Mouse (Mus musculus): Measurements from ENCODE around the gene 8030411F24Rik. TPM values are rescaled to one million over a fixed set of nuclear protein-coding genes. Genes with fewer than 3 reads are reported as not detected.
"Not testable (repeated sequence)": the region's sequence is repeated elsewhere in the genome, so short reads cannot be mapped to it uniquely, and the experiment has no call there.

Gene 8030411F24Rik
- polyA plus RNA-seq (2016; fragmentation: Nextera tagmentation; extraction: Ambion mirVana) = not detected in 2 replicates

DNA sequence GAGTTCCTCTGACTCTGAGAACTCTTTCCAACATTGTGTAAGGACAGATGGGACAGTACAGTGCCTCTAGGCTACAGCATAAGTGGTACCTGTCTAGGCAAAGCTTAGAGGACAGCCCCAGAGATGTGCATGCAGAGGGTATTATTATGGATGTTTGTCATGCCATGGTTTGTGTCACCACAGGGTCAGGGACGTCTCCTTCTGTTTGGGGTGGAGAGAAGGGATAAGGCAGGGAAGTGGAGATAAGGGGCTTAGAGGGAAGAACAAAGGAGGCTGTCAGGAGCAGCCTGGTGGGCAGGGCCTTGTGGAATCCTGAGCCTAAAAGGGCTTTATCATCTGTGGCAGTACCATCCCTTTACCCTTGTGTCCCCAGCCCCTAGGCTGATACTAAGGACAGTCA is at the start of gene 8030411F24Rik:
TSS of gene 8030411F24Rik (plus strand) at position 301 of the 400 bp plus-strand sequence.
- Histone ChIP-seq H3K4me1 (no peaks in the 10 kb centered on the region), H3K27me3 (replicated peaks; ENCODE audit: low read depth, poor library complexity, severe bottlenecking) (no peaks in the 10 kb centered on the region), H3K27ac (replicated peaks) (no peak within 1 kb of the TSS), H3K4me3 (no peak within 1 kb of the TSS), H3K36me3 (replicated peaks) (no peaks in the 10 kb centered on the region), H3K9me3 (no peaks in the 10 kb centered on the region)
- 6% methylated on average over 1 of the region's 1 CpGs for WGBS
- no peak for DNase-seq (ENCODE audit: low spot score)

DNA sequence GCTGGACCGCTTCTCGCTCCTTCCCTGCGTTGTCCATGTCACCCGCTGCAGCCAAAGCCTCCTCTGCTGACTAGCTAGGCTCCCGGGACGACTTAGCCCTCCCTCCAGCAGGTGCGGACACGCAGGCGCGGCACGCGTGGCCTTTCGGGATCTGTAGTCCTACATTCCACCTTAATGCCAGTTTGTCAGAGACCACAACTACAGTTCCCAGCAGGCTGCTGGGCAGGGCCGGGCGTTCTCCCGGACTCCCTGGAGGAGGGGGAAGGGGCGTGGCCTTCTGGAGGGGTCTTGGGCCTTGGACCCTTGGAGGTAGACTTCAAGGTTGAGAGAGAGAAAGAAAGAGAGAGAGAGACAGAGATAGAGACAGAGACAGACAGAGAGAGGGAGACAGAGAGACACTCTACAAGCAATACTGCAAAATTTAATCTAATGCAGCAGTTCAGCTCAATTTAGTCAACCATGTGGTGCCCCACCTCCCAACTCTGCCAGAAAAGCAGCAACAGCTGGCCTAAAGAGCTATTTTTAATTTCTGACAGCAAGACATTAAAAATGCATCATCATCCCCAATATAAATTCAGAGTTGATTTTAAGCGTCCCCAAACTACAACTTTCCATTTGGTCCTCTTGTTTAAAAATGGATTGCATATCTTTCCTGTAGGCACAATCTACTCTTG is 49.3 kb upstream of the 8030411F24Rik start, which contains the start of gene Napb:
TSS of gene Napb (minus strand) at position 141 of the 674 bp plus-strand sequence.
- peaks cover 10% of the 10 kb centered on the region; the same call in 1 of the 2 replicates for H3K9me3 ChIP-seq
- no peaks in the 10 kb centered on the region for H3K36me3 ChIP-seq (replicated peaks)
- whole genome bisulfite sequencing = 4% methylated on average over 18 of the region's 18 CpGs
- H3K4me1 ChIP-seq = peaks cover 12% of the 10 kb centered on the region
- peak within 1 kb of the TSS; percentile 85 for H3K4me3 ChIP-seq
- DNase-seq (ENCODE audit: low spot score) = peak; percentile 95
- H3K27ac ChIP-seq (replicated peaks) = peak within 1 kb of the TSS; percentile 86
- no peaks in the 10 kb centered on the region for H3K27me3 ChIP-seq (replicated peaks; ENCODE audit: low read depth, poor library complexity, severe bottlenecking)

DNA sequence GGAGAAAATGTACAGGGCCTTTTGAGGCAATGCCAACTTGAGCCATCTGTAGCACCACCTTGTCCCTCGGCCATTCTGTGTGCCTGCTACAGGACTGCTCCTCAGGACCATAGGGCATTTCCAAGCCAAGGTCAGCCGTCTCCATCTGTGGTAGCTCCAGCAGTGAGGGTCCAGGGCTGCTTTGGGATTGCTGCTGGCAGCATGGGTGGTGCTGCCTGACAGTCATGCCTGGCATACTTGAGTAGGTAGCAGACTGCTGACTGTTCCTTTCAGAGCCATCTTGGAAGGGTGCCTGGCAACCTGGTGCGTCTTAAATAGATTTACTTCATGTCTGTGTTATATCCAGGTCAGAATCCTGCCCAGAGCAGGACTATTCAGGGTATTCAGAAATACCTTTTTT is 38.8 kb upstream of the 8030411F24Rik start:
- no peak overlapping the region for H3K27ac ChIP-seq (replicated peaks)
- no peaks in the 10 kb centered on the region for H3K4me1 ChIP-seq
- H3K9me3 ChIP-seq = no peaks in the 10 kb centered on the region
- DNase-seq (ENCODE audit: low spot score) = no peak
- WGBS = 79% methylated on average over 3 of the region's 3 CpGs
- no peaks in the 10 kb centered on the region for H3K36me3 ChIP-seq (replicated peaks)
- no peak overlapping the region for H3K4me3 ChIP-seq
- no peaks in the 10 kb centered on the region for H3K27me3 ChIP-seq (replicated peaks; ENCODE audit: low read depth, poor library complexity, severe bottlenecking)

DNA sequence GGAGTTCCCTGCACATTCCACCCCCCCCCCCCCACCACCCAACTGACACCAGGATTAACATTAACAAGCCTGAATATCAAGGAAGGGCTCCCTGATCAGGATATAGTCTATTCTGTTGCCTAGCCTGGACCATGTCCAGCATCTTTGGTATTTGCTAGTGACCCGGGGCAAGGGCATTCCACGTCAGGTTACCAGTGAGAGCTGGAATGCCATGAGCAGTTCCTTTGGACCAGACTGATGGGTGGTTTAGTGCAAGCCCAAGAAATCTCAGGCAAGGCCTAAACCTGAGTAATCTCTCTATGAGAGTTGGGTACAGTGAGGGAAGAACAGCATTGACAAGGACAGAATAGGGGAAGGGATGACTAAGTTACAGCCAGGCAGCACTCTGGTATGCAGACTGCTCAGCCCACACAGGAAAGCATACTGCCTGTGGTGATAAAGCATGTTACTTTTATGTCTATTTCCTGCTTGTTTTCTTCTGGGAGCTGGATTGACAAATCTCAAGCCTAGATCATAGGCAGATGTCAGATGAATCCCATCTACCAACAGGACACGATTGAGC is 37.9 kb upstream of the 8030411F24Rik start:
- no peak overlapping the region for H3K4me3 ChIP-seq
- no peaks in the 10 kb centered on the region for H3K36me3 ChIP-seq (replicated peaks)
- no peaks in the 10 kb centered on the region for H3K9me3 ChIP-seq
- WGBS = 78% methylated on average over 3 of the region's 3 CpGs
- no peaks in the 10 kb centered on the region for H3K4me1 ChIP-seq
- H3K27ac ChIP-seq (replicated peaks) = no peak overlapping the region
- DNase-seq (ENCODE audit: low spot score) = no peak
- no peaks in the 10 kb centered on the region for H3K27me3 ChIP-seq (replicated peaks; ENCODE audit: low read depth, poor library complexity, severe bottlenecking)

DNA sequence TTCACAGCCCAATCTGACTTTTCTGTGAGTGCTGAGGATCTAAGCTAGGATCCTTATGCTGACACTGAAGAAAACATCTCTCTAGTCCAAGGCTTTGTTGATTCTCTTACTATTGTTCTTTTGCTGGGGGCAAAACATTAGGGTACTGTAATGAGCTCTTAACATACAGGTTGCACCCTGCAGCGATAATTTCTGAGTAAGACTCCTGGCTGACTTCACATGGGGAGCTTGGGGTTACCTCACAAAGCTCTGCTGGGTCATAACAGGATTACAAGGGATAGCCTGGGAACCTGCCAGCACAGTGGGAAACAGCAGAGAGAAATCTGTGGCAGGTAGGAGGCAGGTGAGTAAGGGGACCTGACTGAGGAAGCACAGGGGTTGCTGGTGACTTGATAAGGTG is 31.8 kb upstream of the 8030411F24Rik start, which contains the start of gene Cstl1:
TSS of gene Cstl1 (plus strand) at position 301 of the 400 bp plus-strand sequence.
- DNase-seq (ENCODE audit: low spot score) = no peak
- Histone ChIP-seq H3K4me1 (no peaks in the 10 kb centered on the region), H3K27me3 (replicated peaks; ENCODE audit: low read depth, poor library complexity, severe bottlenecking) (no peaks in the 10 kb centered on the region), H3K9me3 (no peaks in the 10 kb centered on the region), H3K36me3 (replicated peaks) (no peaks in the 10 kb centered on the region), H3K4me3 (no peak within 1 kb of the TSS), H3K27ac (replicated peaks) (no peak within 1 kb of the TSS)
- WGBS = 83% methylated on average over 1 of the region's 1 CpGs

DNA sequence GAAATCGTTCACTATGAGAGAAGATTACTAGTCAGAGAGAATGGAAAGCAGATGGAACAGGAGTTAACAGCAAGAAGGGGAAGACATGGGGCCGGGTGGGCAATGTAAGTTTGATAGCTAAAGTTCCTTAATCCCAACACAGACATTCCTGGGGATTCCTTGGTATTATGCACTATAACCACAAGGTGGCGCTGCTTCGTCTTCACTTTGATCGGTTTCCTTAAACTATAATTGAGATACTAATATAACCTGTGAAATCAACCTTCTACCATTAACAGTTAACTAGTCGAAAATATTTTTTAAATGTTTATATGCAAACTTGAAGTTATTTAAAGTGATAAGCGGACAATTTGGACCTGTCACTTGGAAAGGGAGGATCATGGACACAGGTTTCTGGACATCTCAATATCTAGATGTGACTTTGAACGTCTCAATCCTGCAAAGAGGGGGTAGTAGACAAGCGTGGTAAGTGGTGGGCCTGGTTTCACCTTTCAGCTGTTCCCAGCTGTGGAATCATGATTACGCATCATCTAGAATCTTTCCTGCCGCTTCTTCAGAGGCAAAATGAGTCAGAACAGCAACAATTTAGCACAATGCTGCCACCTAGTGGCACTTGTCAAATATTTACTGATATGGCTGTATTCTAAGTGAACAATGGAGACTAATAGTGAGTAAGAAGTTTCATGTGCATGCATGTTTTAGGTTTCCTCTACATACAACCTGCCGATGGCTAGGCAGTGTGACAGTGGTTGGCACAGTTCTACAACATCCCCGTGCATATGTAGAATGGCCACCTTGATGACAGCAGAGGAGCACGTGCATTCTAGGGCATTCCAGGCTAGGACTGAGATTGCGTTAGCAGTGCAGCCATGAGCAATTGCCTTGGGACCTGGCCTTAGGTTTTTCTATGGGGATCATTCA is 29.7 kb upstream of the 8030411F24Rik start:
- peak; percentile 67 for DNase-seq (ENCODE audit: low spot score)
- Histone ChIP-seq H3K27me3 (replicated peaks; ENCODE audit: low read depth, poor library complexity, severe bottlenecking) (no peaks in the 10 kb centered on the region), H3K9me3 (no peaks in the 10 kb centered on the region), H3K4me3 (peak overlapping the region; percentile 46), H3K27ac (replicated peaks) (no peak overlapping the region), H3K36me3 (replicated peaks) (no peaks in the 10 kb centered on the region), H3K4me1 (no peaks in the 10 kb centered on the region)
- WGBS = 18% methylated on average over 15 of the region's 15 CpGs

DNA sequence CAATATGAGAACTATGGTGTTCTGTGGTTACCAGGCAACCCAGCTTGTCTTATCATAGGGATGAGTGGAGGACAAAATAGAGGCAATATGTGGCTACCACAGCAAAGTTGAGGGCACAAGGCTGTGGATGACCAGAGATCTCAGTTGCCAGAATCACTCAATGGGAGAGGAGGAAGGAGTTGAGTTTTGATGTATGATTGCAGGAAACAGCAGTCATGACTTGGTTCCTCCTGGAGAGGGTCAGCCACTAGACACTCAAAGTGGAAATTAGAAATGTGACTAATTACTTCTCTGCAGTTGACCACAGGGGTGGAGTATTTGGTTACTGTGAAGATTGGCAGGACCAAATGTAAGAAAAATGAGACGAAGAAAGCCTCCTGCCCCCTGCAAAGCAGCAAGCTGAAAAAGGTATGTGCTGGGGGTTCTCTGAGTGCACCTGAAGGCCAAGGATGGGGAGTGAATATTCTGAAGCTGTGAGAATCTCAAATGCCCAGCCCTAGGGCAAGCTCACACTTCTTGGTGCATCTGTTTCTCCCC is 27.4 kb upstream of the 8030411F24Rik start:
- 74% methylated on average over 1 of the region's 1 CpGs for WGBS
- Histone ChIP-seq H3K27me3 (replicated peaks; ENCODE audit: low read depth, poor library complexity, severe bottlenecking) (no peaks in the 10 kb centered on the region), H3K9me3 (no peaks in the 10 kb centered on the region), H3K36me3 (replicated peaks) (no peaks in the 10 kb centered on the region), H3K27ac (replicated peaks) (no peak overlapping the region), H3K4me3 (no peak overlapping the region), H3K4me1 (no peaks in the 10 kb centered on the region)
- DNase-seq (ENCODE audit: low spot score) = no peak

DNA sequence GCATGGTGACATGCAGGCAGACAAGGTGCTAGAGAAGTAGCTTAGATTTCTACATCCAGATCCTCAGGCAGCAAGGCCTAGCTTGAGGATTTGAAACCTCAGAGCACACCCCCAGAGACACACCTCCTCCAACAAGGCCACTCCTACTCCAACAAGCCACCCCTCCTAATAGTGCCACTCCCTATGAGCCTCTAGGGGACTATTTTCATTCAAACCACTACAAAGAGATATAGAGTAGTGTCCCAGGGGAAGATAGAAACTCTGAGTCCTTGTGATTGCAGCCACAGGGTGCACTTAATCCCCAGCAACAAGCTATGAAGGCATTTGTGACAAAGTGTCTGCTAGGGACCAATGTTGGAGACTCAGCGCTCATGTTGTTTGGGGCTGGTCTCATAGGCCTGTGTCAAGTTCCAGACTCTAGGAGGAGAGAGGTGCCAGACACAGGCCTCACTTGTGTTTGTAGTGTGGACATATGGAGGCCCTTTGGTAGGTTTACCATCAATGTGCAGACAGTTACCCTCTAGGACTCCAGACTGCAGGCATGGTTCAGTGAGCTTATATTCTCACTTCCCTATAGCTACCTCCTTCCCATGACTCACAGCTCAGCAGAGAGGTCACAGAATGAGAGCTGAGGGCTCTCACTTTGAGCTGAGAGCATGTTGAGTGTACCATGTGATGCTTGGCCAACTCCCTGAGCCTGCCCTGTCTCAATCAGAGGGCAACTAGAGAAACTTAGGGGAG is 18.0 kb upstream of the 8030411F24Rik start:
- H3K9me3 ChIP-seq = no peaks in the 10 kb centered on the region
- no peak for DNase-seq (ENCODE audit: low spot score)
- H3K4me3 ChIP-seq = no peak overlapping the region
- H3K4me1 ChIP-seq = no peaks in the 10 kb centered on the region
- no peak overlapping the region for H3K27ac ChIP-seq (replicated peaks)
- no peaks in the 10 kb centered on the region for H3K36me3 ChIP-seq (replicated peaks)
- whole genome bisulfite sequencing = 88% methylated on average over 1 of the region's 1 CpGs
- H3K27me3 ChIP-seq (replicated peaks; ENCODE audit: low read depth, poor library complexity, severe bottlenecking) = no peaks in the 10 kb centered on the region

DNA sequence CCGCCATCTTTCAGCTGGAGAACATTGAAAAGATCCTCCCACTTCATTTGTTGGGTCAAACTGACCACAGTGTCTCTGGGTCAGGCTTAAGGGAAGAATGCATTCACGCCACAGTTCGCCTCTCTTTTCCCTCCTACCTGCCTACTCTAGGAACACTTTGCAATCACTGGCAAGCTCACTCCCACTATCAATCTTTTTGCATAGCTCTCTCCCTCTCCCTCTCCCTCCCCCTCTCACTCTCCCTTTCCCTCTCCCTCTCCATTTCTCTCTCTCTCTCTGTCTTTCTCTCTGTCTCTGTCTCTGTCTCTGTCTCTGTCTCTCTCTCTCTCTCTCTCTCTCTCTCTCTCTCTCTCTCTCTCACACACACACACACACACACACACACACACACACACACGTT is 10.4 kb upstream of the 8030411F24Rik start, which contains the start of gene Cst11:
TSS of gene Cst11 (minus strand) at position 101 of the 400 bp plus-strand sequence.
- not testable (repeated sequence) for H3K27ac ChIP-seq (replicated peaks); H3K9me3 ChIP-seq; H3K4me1 ChIP-seq; H3K4me3 ChIP-seq; H3K27me3 ChIP-seq (replicated peaks; ENCODE audit: low read depth, poor library complexity, severe bottlenecking); H3K36me3 ChIP-seq (replicated peaks); DNase-seq (ENCODE audit: low spot score)
- 85% methylated on average over 4 of the region's 4 CpGs for WGBS

DNA sequence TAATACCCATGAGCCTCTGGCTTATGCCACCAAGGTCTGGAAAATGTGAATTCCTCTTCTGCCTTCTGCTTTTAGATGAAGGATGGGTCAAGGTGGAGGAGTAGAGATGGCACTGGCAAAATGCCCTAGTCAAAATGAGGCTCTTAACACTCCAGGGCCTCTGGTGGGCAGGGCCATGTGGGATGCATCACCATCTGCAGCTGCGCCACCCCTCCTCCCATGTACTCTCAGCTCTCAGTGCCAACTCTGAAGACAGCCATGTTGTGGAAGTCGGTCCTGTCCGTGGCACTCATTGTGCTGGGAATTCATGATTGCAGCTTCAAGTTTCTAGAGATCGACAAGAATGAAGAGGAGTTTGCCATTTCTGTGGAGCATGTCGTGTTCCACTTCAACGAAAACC is 7.3 kb downstream of the 8030411F24Rik start, which contains the start of gene Cst12:
TSS of gene Cst12 (plus strand) at position 220 of the 400 bp plus-strand sequence.
- Histone ChIP-seq H3K9me3 (no peaks in the 10 kb centered on the region), H3K36me3 (replicated peaks) (no peaks in the 10 kb centered on the region), H3K4me3 (no peak within 1 kb of the TSS), H3K27ac (replicated peaks) (no peak within 1 kb of the TSS), H3K27me3 (replicated peaks; ENCODE audit: low read depth, poor library complexity, severe bottlenecking) (no peaks in the 10 kb centered on the region), H3K4me1 (no peaks in the 10 kb centered on the region)
- WGBS = 90% methylated on average over 6 of the region's 6 CpGs
- DNase-seq (ENCODE audit: low spot score) = no peak

DNA sequence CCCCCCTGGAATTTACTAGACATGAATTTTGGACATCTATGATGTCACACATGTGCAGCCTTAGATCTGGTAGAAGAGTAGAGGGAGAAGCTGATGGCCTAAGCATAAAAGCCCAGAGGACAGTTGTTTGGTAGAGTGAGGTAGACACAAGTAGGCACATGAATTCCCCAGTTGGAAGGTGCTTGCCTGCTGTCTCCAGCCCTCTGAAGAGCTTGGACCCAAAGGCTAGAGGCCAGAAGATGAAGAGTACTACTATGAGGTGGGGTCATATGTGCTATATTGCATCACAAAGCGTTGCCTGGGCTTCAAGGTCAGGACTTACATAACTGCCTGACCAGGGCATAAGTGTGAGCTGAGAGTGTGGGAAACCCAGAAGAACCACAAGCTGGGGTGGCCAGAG is 16.7 kb downstream of the 8030411F24Rik start, which contains the start of gene Cst8:
TSS of gene Cst8 (plus strand) at position 301 of the 400 bp plus-strand sequence.
- Histone ChIP-seq H3K36me3 (replicated peaks) (no peaks in the 10 kb centered on the region), H3K9me3 (no peaks in the 10 kb centered on the region), H3K4me1 (no peaks in the 10 kb centered on the region), H3K27ac (replicated peaks) (no peak within 1 kb of the TSS), H3K27me3 (replicated peaks; ENCODE audit: low read depth, poor library complexity, severe bottlenecking) (no peaks in the 10 kb centered on the region), H3K4me3 (no peak within 1 kb of the TSS)
- no peak for DNase-seq (ENCODE audit: low spot score)
- 89% methylated on average over 1 of the region's 1 CpGs for WGBS

Data from embryonic facial prominence, embryonic 10.5 days (tissue).